Mouse (Mus musculus) cerebellum, adult 9-11 months (tissue): ENCODE results near the gene Sap30bp.

Experiments used
- DNase-seq: peaks from one replicate; pipeline ENCODE4 v3.0.0; 2022

Sap30bp gene

DNA sequence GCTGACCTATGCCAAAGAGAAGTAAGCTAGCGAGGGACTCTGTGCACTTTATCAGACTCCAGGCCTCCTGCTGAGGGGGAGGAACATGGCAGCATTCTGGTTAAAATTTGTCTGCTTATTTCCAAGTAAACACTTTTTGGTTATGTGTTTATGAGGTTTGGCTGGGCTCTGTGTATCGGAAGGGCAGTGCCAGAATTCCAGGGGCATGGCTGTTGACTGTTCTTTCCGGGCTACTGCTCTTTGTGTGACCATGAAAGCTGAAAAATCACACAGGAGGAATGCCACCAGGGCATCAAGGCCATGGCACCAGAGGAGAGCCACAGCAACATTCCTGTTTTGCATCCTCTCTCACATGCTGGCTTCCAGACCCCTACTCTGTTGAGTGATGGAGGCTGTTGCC lies 27.0 kb upstream of the Sap30bp start:
- no peak for DNase-seq

DNA sequence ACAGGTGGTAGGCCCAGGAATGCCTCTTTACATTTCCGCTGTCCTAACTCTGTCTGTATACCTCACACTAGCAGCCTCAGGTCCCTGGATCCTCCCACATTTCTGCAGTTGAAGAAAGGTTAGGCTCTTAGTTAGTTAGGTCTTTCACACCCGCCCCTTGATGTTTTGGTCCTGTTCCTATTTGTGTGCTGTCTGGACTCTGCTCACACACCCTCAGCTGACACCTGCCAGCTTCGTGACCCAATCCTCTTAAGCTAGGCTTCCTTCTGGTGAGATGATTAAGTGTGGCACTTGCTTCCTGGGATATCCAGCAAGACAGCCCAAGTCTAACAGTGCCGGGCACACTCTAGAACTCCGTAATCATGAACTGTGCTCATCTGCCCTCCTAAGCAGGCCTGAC lies 26.6 kb upstream of the Sap30bp start:
- DNase-seq, result no peak

DNA sequence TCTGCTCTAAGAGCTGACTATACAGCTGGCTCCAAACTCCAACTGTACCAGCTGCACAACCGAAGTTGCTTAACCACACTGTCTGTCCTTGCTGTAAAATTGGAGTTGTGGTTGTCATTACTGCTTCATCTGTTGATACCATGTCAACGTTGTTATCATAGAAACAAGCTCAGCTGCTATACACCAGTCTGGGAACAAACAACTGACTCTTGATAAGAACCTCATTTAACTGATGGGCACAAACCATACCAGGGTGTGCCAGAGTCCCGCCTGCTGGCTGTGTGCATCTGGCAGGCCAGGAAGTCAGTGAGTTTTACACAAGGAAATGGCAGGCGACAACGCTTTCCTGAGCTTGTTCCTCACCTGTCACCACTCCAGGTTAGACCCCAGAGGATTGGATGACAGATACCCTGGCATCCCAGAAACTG lies 21.9 kb upstream of the Sap30bp start:
- DNase-seq, result no peak

DNA sequence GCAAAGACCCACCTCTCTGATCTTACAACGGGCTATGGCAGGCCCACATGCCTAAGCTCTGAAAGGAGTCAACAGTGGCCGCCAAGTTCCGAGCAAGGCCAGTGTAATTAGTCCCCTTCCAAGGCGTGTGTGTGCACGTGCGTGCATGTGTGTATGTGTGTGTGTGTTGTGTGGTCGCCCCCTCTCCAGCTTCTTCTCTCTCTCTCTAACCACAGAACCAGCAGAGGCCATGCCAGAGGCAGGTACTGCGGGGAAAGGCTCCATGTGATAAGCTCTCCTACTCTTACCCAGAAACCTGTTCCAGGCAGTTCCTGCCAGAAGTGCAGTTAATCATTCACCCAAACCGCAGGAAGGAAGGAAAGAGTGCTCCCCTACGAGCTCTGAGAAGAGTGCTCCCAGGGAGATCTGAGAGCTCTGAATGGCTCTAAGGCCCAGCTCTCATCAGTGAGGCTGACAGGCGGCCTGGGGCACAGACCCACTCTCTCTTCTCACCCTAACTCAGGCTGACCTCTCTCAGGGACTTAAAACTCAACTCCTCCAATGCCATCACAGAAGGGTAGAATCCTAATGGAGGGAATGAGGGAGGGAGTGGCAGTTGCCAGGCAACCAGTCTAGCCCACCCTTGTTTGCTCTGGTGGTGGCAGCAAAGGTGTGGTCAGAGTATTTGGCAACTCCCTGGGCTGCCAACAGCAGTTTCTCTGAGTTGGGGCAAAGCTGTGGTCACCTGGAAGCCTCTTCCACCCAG lies 21.3 kb upstream of the Sap30bp start, which contains the start of gene Smim6:
Gene Smim6 (plus strand): TSS at position 386 of the 745 bp plus-strand sequence.
- no peak for DNase-seq

DNA sequence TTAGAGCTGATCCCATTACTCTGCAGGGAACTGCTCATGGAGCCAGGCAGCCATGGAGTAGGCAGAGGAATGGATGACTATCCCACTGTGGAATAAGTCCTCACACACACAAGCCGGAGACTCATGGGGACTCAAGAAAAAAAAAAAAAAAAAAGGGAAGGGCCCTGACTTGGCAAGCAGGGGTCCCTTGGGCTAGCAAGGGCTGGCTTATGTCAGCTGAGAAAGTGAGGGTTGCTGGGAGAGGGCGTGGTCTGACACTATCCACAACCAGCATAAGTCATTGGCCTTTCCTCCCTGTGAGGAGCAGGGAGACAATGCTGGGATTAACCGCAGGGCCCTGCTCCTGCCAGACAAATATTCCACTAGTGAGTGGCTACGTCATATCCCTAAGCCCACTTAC lies 16.5 kb upstream of the Sap30bp start:
- no peak for DNase-seq

DNA sequence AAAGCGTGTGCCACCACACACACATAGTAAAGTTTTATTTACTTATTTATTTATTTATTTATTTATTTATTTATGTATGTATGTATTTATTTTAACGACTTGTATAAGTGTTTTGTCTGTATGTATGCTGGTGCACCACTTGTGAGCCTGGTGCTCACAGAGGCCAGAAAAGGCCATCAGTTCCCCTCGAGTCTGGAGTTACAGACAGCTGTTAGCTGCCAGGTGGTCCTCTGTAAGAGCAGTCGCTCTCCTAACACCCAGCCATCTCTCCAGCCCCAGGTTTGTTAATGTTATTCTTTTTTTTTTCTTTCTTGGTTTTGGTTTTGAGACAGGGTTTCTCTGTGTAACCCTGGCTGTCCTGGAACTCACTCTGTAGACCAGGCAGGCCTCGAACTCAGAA lies 14.4 kb upstream of the Sap30bp start:
- DNase-seq, result no peak

DNA sequence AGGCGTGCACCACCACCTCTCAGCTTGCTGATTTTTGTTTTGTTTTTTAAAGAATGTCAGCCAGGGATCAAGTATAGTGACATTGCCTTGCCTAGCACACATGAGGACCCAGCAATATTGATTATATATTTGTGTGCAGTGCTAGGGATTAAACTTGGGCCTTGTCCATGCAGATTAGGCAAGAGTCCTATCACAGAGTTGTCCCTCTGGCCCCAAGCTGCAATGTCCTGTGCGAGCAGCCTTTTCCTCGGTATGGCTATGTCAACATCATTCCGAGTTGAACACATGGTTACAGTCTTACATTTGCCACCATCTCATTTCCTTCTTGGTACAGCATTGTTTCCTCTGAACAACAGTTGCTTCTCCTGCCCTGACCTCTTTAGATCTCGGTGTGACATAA lies 14.0 kb upstream of the Sap30bp start:
- no peak for DNase-seq

DNA sequence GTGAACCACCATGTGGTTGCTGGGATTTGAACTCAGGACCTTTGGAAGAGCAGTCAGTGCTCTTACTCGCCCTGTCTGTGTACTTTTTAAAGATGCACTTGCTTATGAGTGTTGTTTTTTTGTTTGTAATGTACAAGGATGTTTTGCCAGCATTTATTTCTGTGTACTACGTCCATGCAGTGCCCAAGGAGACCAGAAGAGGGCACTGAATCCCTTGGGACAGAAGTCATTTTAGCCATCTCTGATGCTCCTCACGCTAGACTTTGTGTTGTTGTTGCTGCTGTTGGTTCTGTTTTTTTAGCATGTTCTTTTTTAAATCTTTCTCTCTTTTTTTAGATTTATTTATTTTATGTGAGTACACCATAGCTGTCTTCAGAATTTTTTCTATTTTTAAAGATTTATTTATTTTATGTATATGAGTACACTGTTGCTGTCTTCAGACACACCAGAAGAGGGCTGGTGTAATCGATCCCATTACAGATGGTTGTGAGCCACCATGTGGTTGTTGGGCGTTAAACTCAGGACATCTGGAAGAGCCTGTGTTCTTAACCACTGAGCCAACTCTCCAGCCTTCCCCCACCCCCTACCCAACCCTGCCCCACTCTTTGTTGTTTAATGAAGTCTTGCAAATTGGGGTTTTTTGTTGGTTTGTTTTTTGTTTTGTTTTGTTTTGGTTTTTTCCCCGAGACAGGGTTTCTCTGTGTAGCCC lies 12.8 kb upstream of the Sap30bp start:
- DNase-seq, result peak; percentile 46

DNA sequence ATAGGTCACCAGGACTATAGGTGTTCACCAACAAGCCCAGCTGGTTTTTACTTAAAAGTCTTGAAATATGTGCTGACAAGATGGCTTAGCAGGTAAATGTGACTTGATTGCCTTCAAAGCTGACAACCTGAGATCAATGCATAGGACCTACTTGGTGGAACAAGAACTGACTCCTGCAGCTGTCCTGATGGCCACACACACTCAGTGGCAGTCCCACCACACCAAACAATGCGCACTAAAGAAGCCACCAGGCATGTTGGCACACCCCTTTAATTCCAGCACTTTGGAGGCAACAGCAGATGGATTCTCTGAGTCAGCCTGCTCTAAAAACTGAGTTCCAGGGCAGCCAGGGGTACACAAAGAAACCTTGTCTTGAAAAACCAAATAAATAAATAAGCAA lies 11.1 kb upstream of the Sap30bp start:
- DNase-seq, result no peak

DNA sequence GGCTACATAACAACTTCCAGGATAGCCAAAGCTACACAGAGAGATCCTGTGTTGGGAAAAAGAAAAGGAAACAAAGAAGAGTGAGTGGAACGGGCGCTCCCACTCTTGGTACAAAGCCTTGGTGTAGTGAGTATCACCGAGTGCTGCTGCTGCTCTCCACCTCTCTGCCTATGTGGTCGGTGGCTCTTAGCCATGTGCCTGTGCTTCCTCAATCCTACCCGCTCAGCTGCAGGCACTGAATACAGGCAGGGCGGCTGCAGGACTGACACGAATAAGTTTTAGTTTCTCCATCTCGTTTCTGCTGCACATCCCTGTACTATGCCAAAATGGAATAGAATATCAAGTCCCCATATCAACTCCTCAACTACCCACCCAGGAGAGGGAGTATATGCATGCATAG lies 4.1 kb upstream of the Sap30bp start:
- no peak for DNase-seq

DNA sequence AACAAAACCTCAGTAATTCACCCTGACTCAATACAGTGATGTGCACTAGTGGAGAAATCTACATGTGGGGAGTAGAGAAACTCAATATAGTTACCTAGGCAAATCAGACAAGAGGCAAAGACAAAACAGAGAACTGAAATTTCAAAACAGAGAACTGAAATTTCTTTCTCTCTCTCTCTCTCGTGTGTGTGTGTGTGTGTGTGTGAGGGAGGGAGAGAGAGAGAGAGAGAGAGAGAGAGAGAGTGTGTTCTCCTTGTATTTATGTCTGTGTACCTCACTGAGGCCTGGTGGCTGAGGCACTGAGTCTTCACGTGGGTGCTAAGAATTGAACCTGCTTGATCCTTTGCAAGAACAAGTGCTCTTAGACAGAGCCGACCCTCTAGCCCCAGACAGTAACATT lies 3.3 kb upstream of the Sap30bp start:
- no peak for DNase-seq

DNA sequence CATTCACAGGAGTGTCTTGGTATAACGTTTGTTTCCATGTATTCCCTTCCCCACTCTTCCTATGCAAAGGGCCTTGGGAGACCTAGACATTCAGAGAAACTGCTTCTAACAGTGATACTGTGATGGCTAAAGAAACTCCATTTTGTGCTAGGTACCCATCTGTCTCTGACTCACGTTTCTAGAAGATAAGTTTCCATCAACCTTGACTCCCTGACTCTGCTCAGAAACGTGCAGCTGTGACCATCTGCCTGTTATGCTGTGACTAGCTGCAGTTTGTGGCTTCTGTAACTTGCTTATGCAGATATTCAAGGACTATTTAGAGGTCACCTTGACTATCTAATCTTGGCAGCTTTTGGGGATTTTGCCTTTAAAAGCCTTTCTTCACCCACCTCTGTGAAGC lies 1.8 kb upstream of the Sap30bp start:
- no peak for DNase-seq

DNA sequence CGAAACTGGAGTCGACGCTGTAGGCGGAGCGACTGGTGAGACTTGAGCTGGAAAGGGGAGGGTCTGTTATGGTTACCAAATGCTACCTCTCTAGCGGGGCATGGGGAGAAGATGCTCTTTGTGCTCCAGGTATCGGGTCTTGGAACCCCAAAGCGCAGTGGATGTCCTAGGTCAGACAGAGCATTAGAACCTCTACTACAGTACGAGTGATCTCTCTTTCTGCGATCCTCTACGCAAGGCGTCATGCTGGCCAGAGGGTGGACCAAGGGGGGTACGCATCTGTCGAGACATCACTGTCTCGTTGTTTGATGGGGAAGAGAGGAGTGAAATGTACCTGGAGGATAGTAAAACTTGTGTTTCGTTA lies 647 bp downstream of the Sap30bp start:
- DNase-seq, result no peak

DNA sequence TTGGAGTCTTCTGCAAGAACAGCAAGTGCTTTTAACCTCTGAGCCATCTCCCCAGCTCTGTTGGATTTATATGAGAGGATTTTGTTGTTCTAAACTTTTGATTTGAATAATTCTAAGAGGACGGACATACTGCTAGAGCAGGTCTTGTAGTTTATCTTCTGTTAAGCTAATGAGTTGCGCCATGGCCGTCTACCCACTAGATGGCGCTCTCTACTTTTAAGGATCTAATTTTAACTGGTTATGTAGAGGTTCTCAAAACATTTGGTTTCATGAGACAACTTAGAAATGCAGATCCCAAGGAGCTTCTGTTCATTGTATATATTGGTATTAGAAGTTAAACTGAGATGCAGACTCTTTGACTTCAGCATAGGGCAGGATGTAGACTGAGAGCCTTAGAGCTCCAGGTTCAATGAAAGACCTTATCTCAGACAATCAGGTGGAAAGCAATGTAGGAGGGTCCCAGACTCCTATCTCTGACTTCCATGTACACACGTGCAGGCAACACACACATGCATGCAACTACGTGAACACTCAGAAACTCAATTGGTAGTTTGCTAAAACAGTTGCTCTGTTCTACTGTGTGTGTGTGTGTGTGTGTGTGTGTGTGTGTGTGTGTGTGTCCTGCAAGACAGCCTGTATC lies 6.7 kb downstream of the Sap30bp start:
- peak; percentile 57 for DNase-seq

DNA sequence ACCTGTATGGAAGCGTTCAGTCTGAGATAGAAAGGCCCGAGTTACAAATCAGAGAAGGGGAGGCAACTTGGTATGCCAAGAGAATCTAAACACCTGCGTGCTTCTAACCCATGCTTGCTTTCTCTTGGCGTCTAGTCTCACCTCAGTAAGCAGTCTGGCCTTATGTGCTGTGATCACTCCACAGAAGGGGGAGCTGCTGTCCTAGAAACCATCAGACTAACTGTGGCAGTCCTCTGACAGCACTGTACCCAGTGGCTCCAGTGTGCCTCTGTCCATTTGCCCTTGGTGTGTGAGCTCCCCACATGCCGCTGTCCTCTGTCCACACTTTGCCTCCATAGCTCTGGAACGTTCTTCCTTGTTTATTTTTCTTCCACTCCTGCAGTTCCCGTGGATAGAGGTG lies 8.9 kb downstream of the Sap30bp start:
- DNase-seq, result no peak

DNA sequence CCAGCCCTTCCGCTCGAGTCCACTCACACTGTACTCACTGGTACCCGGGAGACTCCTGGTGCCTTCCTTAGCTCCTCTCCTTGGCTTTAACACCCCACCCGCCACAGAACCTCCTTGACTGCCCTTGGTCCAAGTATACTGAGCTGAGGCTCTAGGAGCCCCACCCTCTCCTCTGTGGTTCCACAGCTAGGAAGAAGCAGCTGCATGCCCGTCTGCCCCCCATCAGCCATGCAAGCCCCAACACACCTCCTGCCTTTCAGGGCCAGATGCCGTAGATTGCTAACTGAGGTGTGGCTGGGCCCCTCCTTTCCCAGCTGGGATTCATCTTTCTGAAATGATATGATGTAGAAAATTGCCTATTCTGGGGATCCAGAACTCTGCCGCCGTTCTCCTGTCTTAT lies 12.2 kb downstream of the Sap30bp start:
- no peak for DNase-seq

DNA sequence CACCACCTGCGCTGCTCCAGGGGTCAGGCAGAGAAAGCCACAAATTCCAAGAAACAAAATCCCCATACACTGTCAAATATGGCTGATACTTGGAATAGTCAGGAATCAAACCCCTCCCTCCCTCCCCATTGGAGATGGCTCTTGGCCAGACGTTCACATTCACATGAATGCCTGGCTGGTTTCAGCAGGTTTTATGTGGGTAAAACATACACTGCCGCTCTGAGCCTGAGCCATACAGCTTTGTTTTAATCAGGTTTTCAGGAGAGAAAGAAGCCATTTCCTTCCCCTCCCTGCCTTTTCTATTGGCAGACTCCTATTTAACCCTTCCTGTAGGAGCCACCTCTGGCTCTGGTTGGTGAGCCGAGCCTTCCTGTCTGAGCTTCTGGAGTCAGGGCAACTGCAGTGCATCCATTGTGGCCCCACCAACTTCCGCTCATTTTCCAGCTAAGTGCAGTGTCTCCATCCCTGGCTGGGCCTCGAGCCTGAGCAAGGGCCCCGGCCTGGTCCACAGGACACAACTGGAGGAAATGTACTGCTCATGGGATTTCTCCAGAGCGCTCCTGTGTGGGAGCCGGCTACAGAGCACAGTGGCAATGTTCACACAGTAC lies 13.2 kb downstream of the Sap30bp start:
- no peak for DNase-seq

DNA sequence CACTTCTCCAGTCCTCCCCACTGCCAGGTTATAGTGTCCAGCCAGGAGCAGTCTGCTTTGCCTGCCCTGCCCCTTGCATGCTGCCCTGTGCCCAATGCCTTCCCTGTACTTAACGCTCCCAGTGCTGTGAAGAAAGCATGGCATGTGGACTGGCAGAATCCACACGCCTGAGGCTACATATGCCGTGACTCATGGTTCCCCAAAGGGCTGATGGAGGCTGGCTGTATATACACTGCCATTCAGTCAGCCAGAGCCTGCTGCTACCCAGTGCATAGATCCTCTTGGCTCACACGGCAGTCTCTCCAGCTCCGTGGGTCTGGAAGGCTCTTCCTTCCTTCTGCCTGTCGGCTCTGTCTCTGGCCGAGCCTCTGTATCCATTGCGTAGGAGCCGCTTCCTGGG lies 15.2 kb downstream of the Sap30bp start:
- no peak for DNase-seq

DNA sequence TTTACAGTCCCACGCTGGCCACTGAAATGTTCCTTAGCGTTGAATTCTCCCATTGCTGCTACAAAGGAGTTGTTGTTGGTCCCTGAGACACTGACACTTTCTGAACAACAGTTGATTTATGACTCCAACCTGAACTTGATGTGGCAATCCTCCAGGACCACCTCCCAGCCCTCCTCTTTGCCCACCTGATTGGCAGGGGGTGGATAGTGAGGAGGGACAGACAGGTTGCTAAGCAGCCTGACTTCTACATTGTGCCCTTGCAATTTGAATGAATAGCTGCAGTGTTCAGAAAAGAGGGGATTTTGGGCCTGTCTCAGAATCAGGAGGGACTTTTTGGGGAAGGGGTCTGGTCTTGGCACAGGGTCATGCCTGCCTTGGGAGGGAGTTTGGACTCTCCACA lies 17.6 kb downstream of the Sap30bp start:
- no peak for DNase-seq

DNA sequence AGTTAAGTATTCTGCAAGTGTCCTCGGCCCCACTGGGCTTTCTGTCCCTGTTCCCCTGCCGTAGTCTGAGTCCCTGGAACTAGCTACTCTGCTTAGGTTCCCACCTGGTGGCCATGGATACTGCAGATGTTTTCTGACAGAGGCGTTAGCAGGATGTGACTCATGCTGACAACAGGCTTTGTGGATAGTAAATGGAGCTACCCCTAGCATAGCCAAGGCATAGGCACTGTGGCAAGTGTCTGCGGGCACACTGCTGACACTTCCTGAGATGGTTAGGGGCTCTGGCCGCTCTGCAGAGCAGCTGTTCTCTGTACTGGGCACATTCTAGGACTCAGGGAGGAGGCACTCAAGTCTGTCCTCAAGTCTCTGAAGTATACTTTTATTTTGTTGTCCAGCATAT lies 21.6 kb downstream of the Sap30bp start:
- no peak for DNase-seq

DNA sequence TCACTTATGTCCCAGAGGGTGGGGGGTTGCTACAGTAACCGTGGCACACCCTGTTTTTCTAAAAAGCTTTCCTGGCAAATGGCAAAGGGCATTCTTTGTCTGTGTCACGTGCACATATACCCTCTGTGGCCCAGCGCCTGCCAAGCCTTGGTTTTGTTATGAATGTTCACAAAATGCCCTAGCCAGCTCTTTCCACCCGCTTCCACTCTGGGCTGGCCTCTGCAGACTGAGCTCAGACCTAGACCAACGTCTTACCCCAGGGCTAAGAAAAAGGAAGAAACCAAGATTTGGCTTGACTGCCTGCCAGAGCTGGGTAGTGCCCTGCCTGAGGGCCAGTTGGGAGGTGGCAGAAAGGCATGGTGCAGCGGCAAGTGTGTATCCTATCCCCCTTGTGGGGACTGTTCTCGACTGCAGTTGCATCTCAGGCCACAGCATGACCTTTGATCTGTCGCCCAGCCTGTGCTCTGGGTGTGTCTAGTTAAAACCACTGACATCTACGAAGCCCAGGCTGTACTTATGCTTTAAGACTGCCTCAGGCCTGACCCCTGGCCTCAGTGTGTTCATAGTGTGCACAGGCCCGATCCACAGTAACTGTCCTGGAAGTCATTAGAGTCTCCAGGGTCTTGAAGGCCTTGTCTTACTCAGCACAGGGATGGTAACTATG lies 22.2 kb downstream of the Sap30bp start:
- DNase-seq, result no peak

DNA sequence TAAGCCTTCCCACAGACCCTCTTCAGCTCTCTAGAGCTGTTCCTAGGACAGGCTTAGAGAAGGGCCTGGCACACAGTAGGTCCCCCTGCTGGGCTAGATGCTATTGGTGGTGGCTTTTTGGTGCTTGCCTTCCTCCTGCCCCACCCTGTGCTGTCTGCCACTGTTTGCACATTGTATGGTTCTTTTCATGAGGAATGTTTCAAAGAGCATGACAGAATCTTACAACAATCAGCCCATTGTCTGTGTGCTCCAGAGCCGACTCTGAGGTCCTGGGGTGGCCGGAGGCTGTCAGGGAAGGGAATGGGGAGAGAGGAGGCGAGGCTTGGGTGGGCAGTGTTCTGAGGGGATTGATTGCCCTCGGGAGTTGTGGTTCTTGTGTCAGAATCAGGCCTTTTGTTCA lies 23.4 kb downstream of the Sap30bp start:
- no peak for DNase-seq

DNA sequence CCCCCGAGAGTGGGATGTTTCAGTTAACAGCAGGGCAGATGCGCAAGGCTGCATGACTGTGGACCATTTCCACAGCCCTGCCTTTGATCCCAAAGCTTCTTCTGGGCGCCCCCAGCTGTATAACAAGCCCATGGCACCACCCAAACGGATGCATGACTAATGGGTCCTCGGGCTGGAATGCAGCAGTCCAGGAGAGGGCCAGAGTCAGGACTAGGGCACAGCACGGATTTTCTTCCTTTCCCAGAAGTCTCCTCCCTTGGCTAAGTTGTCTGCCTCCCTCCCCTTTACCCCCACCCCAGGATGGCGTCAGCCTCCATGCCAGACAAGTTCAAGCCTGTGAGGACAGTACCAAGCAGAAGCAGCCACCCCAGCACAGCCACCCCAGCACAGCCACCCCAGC lies 24.9 kb downstream of the Sap30bp start:
- DNase-seq, result no peak
